ENCODE assay signal across 16 mouse cellular contexts in the genomic region with DNA sequence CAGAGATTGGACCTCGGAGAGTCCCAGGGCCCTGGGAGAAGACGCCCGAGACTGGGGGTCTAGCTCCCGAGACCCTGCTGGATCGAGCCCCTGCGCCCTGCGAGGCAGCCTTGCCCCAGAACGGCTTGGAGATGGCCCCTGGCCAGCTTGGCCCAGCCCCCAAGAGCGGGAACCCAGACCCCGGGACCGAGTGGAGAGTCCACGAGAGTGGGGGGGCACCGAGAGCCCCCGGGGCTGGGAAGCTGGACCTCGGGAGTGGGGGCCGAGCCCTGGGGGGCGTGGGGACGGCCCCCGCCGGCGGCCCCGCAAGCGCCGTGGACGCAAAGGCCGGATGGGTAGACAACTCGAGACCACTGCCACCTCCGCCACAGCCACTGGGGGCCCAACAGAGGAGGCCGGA. TPM values are rescaled to one million over a fixed set of nuclear protein-coding genes. Genes with fewer than 3 reads are reported as not detected.
"Had no signal": no experiment of that assay in that cellular context is flagged by ENCODE, and none has a peak within 500 bp of the region (broad histone marks: within the 10 kb centered on the region; RNA-seq: fewer than 3 reads in every experiment).

No protein-coding gene starts in this region.

- H3K4me2 ChIP-seq: limb, embryonic 15.5 days; liver, embryonic 12.5 days; lung, embryonic 15.5 days; midbrain, embryonic 12.5 days had no signal

- DNase-seq: kidney, adult 9 months; kidney, postnatal 36 days; layer of hippocampus, postnatal 36 days; retina, postnatal 1 day; right cerebral cortex, postnatal 4 days; spleen, adult 18-20 months; thymus, adult 18-20 months; thymus, postnatal 14 days had no signal

- H3K4me3 ChIP-seq: limb, embryonic 15.5 days; liver, embryonic 12.5 days; lung, embryonic 15.5 days; midbrain, embryonic 12.5 days; myocyte had no signal

- H3K36me3 ChIP-seq: liver, embryonic 12.5 days; lung, embryonic 15.5 days had no signal

- ATAC-seq: liver, embryonic 12.5 days had no signal

- H3K9me3 ChIP-seq: limb, embryonic 15.5 days; liver, embryonic 12.5 days; lung, embryonic 15.5 days; midbrain, embryonic 12.5 days had no signal

- H3K27ac ChIP-seq: kidney, postnatal 0 days; limb, embryonic 15.5 days; lung, embryonic 15.5 days; midbrain, embryonic 12.5 days had no signal

- H3K9ac ChIP-seq: limb, embryonic 15.5 days; liver, embryonic 12.5 days; lung, embryonic 15.5 days; midbrain, embryonic 12.5 days had no signal

RNA-seq across cellular contexts. Expression of a gene that starts 10.5 kb away (rescaled TPM):
- total RNA-seq: megakaryocyte-erythroid progenitor cell, adult 5-6 weeks had no signal

RNA-seq across cellular contexts. Expression of a gene that starts 11.4 kb away (rescaled TPM):
- total RNA-seq: megakaryocyte-erythroid progenitor cell, adult 5-6 weeks had no signal
- polyA plus RNA-seq: liver, embryonic 16.5 days had no signal

RNA-seq across cellular contexts. Expression of a gene that starts 29.6 kb away (rescaled TPM):
- total RNA-seq: megakaryocyte-erythroid progenitor cell, adult 5-6 weeks had no signal
